Mouse (Mus musculus) CH12.LX (cell line): ENCODE measurements around the gene Coa7.
A peak's percentile ranks its signal among the peaks of the same experiment; 100 is the strongest.

Source experiments
- CHD2 ChIP-seq: IDR thresholded peaks from 2 replicates; pipeline ENCODE4 v1.6.1; 2011; ENCODE audit warnings: low read length, improper control_type of control experiment
- CTCF ChIP-seq, 2 experiments: IDR thresholded peaks in 1 of 2; conservative IDR thresholded peaks in 1 of 2; 2 replicates each; pipeline ENCODE4 v1.5.1; 2011 to 2012; ENCODE audit warnings: low read depth in 2 of 2, low read length in 2 of 2, improper control_type of control experiment in 1 of 2, inconsistent platforms in 1 of 2, mild to moderate bottlenecking in 1 of 2, moderate library complexity in 1 of 2
- EP300 ChIP-seq: IDR thresholded peaks from 2 replicates; pipeline ENCODE4 v1.6.1; 2011; ENCODE audit warnings: low read length, improper control_type of control experiment
- KAT2A ChIP-seq: IDR thresholded peaks from 2 replicates; pipeline ENCODE4 v1.6.1; 2012; ENCODE audit warnings: low read length, improper control_type of control experiment, inconsistent platforms; ENCODE audit not compliant: insufficient replicate concordance
- MAX ChIP-seq: IDR thresholded peaks from 2 replicates; pipeline ENCODE4 v1.6.1; 2011; ENCODE audit warnings: low read length, improper control_type of control experiment
- MEF2A ChIP-seq: IDR thresholded peaks from 2 replicates; pipeline ENCODE4 v1.6.1; 2014; ENCODE audit warnings: low read depth, mild to moderate bottlenecking, inconsistent platforms, low read length, improper control_type of control experiment, borderline replicate concordance
- MYC ChIP-seq: IDR thresholded peaks from 2 replicates; pipeline ENCODE4 v1.6.1; 2011; ENCODE audit warnings: low read depth, mild to moderate bottlenecking, improper control_type of control experiment, low read length
- NELFE ChIP-seq: IDR thresholded peaks from 2 replicates; pipeline ENCODE4 v1.6.1; 2011; ENCODE audit warnings: low read depth, low read length, improper control_type of control experiment
- POLR2A ChIP-seq: IDR thresholded peaks from 2 replicates; pipeline ENCODE4 v1.6.1; 2011; ENCODE audit warnings: low read depth, mild to moderate bottlenecking, improper control_type of control experiment, low read length
- RAD21 ChIP-seq: IDR thresholded peaks from 2 replicates; pipeline ENCODE4 v1.6.1; 2011; ENCODE audit warnings: low read depth, mild to moderate bottlenecking, low read length, improper control_type of control experiment, moderate library complexity
- USF1 ChIP-seq: IDR thresholded peaks from 2 replicates; pipeline ENCODE4 v1.6.1; 2014; ENCODE audit warnings: low read depth, mild to moderate bottlenecking, inconsistent platforms, low read length, improper control_type of control experiment

DNA sequence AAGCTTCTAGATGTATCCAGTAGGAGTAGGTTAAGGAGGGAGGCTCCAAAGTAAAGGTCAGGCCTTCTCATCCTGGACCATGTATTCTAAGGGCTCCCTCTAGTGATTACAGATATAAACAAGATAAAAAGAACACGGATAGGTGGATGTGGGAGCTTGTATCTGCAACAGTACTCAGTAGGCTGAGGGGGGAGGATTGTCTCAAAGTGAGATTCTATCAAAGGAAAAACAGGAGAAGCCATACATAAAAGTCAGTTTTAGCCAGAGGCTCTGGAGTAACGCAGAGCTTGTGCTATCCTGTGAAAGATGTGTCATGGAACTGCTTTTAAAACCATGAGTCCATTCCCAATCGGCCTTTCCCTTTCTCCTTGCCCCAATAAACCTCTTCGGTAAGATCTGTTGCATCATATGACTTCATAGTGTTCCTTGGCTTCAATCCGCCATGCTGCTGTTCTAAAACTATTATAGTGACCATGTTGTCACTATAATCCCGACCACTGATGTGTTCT lies 815 bp upstream of the Coa7 start:
- no peak for TF ChIP-seq NELFE
- TF ChIP-seq CTCF (conservative IDR thresholded peaks at IDR 0.05 in 1 of 2, IDR thresholded peaks at IDR 0.05 in 1 of 2; ENCODE audit: low read depth in 2 of 2, low read length in 2 of 2) = peak; percentile 12 to 84; a peak in 2 of 4 replicates
- TF ChIP-seq MYC = 0 out of 2 replicates have a peak, but pooled peaks have one; percentile 21
- no peak for TF ChIP-seq KAT2A
- TF ChIP-seq POLR2A = no peak
- no peak for TF ChIP-seq USF1
- no peak for TF ChIP-seq EP300
- TF ChIP-seq MEF2A = no peak
- TF ChIP-seq MAX = no peak
- TF ChIP-seq CHD2 = no peak
- peak; percentile 86 for TF ChIP-seq RAD21
